Mouse (Mus musculus) embryonic facial prominence, embryonic 14.5 days (tissue): ENCODE data around the gene Gpi1. TPM values are rescaled to one million over a fixed set of nuclear protein-coding genes. Genes with fewer than 3 reads are reported as not detected.
A peak's percentile ranks its signal among the peaks of the same experiment; 100 is the strongest.
"Not testable (repeated sequence)": the region's sequence is repeated elsewhere in the genome, so short reads cannot be mapped to it uniquely, and the experiment has no call there.

ENCODE experiments used
- ATAC-seq: fragments of 200-750 bp; cut with Nextera tagmentation; 2 replicates; pipeline ENCODE4 v1.8.0; 2017; ENCODE audit warnings: low read depth, moderate number of reproducible peaks, moderate TSS enrichment
- DNase-seq: peaks from one replicate; pipeline ENCODE4 v3.0.0-alpha.2; 2015; ENCODE audit warnings: low spot score
- H3K27ac ChIP-seq: fragments of 300-500 bp; sonication (generic); replicated peaks from 2 replicates; pipeline ENCODE4 v1.5.1; 2014; ENCODE audit warnings: low read depth, mild to moderate bottlenecking, low read length, moderate library complexity
- H3K27me3 ChIP-seq: fragments of 300-500 bp; sonication (generic); replicated peaks from 2 replicates; pipeline ENCODE4 v1.6.1; 2014; ENCODE audit warnings: low read length; ENCODE audit not compliant: control insufficient read depth, insufficient read depth
- H3K36me3 ChIP-seq: fragments of 300-500 bp; sonication (generic); 2 replicates; pipeline ENCODE4 v1.6.1; 2014; ENCODE audit warnings: low read length, mixed read lengths; ENCODE audit not compliant: control insufficient read depth, insufficient read depth
- H3K4me1 ChIP-seq: fragments of 300-500 bp; sonication (generic); 2 replicates; pipeline ENCODE4 v1.6.1; 2014; ENCODE audit warnings: antibody characterized with exemption, low read length; ENCODE audit not compliant: control insufficient read depth, insufficient read depth
- H3K4me2 ChIP-seq: fragments of 300-500 bp; sonication (generic); 2 replicates; pipeline ENCODE4 v1.6.1; 2014; ENCODE audit warnings: low read depth, mild to moderate bottlenecking, low read length, moderate library complexity, mixed read lengths
- H3K4me3 ChIP-seq: fragments of 300-500 bp; sonication (generic); 2 replicates; pipeline ENCODE4 v1.5.1; 2014; ENCODE audit warnings: low read depth, mild to moderate bottlenecking, low read length
- H3K9ac ChIP-seq: fragments of 300-500 bp; sonication (generic); 2 replicates; pipeline ENCODE4 v1.6.1; 2014; ENCODE audit warnings: low read depth, mild to moderate bottlenecking, low read length, moderate library complexity, mixed read lengths
- H3K9me3 ChIP-seq: fragments of 300-500 bp; sonication (generic); 2 replicates; pipeline ENCODE4 v1.6.1; 2016; ENCODE audit warnings: low read length; ENCODE audit not compliant: control insufficient read depth
- WGBS: fragments of 180-500 bp; shearing (Covaris S2); extraction: QIAGEN DNeasy Blood & Tissue Kit; methylation state at CpG from one replicate; pipeline ENCODE4 v1.1.7; 2014; 5-methylcytosine and 5-hydroxymethylcytosine counted together
- polyA plus RNA-seq: library from polyadenylated mRNA; unstranded; fragments of >200 nt; fragmentation: Nextera tagmentation; extraction: Ambion mirVana; gene quantifications from 2 replicates; pipeline ENCODE4 v1.2.1, GENCODE M21; 2014

The Gpi1 gene
- polyA plus RNA-seq, 1 experiment from 2014 or later, result 313 TPM

- H3K9me3 ChIP-seq, result no peaks in the 10 kb centered on the region
- 83% methylated on average over 9 of the region's 9 CpGs for WGBS
Measured at GRCm38 (mm10) chr7:34208027-34208745, 21.9 kb downstream of the Gpi1 start.

DNA sequence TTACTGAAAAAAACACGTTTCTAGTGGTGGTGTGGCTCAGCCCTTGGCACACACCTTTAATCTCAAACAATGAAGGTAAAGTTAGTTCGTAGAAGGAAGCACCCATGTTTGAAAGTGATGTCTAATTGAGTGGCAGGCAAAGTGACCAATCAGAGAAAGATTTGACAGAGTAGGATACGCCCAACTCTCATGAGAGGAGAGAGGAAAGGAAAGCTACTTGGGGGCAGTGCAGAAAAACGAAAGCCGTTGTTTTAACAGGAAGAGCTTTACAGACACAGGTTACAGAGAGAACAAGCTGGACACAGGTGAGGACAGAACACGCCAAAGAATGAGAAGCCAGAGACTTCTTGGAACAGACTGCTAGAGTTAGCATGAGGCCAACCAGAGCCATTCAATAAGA lies 23.8 kb downstream of the Gpi1 start:
- Histone ChIP-seq H3K9ac (no peak overlapping the region), H3K4me2 (no peak overlapping the region), H3K4me3 (no peak overlapping the region), H3K27ac (no peak overlapping the region), H3K4me1 (no peaks in the 10 kb centered on the region), H3K9me3 (no peaks in the 10 kb centered on the region), H3K36me3 (peaks cover 97% of the 10 kb centered on the region), H3K27me3 (no peaks in the 10 kb centered on the region)
- WGBS, result 91% methylated on average over 6 of the region's 6 CpGs
- no peak for DNase-seq
- no peak for ATAC-seq

More at GRCm38 (mm10) chr7:34208027-34208745, 21.9 kb downstream of the Gpi1 start:
- no peak overlapping the region for H3K27ac ChIP-seq
- H3K9ac ChIP-seq, result no peak overlapping the region
- no peak for ATAC-seq
- H3K4me1 ChIP-seq, result no peaks in the 10 kb centered on the region
- DNase-seq, result no peak
- H3K27me3 ChIP-seq, result no peaks in the 10 kb centered on the region
- H3K36me3 ChIP-seq, result peaks cover 98% of the 10 kb centered on the region
- H3K4me2 ChIP-seq, result no peak overlapping the region
- H3K4me3 ChIP-seq, result no peak overlapping the region

- H3K27me3 ChIP-seq, H3K4me2 ChIP-seq, H3K4me3 ChIP-seq, H3K27ac ChIP-seq, H3K9me3 ChIP-seq, H3K4me1 ChIP-seq, H3K9ac ChIP-seq, DNase-seq: not testable (repeated sequence)
- ATAC-seq, result peak; percentile 41; the same call in 1 of the 2 replicates
- WGBS, result 89% methylated on average over 10 of the region's 10 CpGs
- H3K36me3 ChIP-seq, result peaks cover 68% of the 10 kb centered on the region
Measured at GRCm38 (mm10) chr7:34202147-34202546, 28.0 kb downstream of the Gpi1 start.

GRCm38 (mm10) chr7:34200829-34201228 lies 29.3 kb downstream of the Gpi1 start:
- Histone ChIP-seq H3K4me2 (no peak overlapping the region), H3K27ac (no peak overlapping the region), H3K9me3 (no peaks in the 10 kb centered on the region), H3K4me3 (no peak overlapping the region), H3K36me3 (peaks cover 55% of the 10 kb centered on the region), H3K27me3 (no peaks in the 10 kb centered on the region), H3K9ac (no peak overlapping the region), H3K4me1 (no peaks in the 10 kb centered on the region)
- no peak for ATAC-seq
- DNase-seq, result no peak
- 92% methylated on average over 2 of the region's 2 CpGs for WGBS

GRCm38 (mm10) chr7:34198346-34198745 lies 31.8 kb downstream of the Gpi1 start:
- Histone ChIP-seq H3K4me3 (no peak overlapping the region), H3K27me3 (no peaks in the 10 kb centered on the region), H3K4me1 (peaks cover 4% of the 10 kb centered on the region), H3K4me2 (no peak overlapping the region), H3K9me3 (no peaks in the 10 kb centered on the region), H3K36me3 (peaks cover 34% of the 10 kb centered on the region), H3K27ac (no peak overlapping the region), H3K9ac (no peak overlapping the region)
- DNase-seq, result peak; percentile 11
- no peak for ATAC-seq
- WGBS, result 46% methylated on average over 3 of the region's 3 CpGs

DNA sequence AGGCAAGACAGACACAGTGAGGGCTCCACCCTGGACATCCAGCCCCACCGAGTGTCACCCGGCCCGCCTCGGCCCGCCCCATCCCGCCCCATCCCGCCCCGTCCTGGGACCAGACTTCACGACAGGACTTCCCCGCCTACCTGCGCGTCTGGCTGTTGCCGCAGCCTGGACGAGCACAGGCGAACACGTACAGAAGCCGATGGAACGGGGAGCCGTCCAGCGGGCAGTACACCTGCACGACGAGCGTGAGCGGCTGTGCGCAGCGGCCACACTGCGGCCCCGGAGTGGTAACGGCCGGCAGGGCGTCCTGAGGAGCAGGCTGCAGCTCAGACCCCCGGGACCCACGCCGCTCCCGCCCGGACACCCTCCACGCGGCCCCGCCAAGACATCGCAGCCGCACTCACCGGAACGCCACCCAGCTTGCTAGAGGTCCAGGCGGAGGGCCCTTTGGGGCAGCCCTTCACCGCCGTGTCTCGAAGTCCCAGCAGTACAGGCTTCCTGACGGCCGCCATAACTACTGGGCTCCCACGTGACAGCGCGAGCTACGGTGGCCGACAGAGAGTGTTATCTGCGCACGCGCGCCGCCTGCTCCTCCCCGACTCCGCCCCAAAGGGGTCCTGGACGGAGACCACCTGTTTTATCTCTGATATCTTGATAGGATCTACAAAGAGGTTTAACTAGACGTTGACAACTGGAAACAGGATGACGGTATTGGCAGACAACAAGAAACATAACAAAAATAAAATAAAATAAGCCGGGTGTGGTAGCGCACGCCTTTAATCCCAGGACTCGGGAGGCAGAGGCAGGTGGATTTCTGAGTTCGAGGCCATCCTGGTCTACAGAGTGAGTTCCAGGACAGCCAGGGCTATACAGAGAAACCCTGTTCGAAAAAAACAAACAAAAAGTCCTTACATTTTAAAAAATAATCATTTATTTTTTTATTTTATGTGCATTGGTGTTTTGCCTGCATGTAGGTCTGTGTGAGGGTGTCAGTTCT lies 33.7 kb downstream of the Gpi1 start, which contains the start of gene Pdcd2l:
TSS of gene Pdcd2l (minus strand) at position 530 of the 997 bp plus-strand sequence.
- peaks cover 4% of the 10 kb centered on the region for H3K4me1 ChIP-seq
- H3K27ac ChIP-seq, result peak within 1 kb of the TSS; percentile 17; the same call in 1 of the 2 replicates
- WGBS, result 6% methylated on average over 34 of the region's 70 CpGs
- peaks cover 33% of the 10 kb centered on the region for H3K36me3 ChIP-seq
- no peaks in the 10 kb centered on the region for H3K27me3 ChIP-seq
- H3K9me3 ChIP-seq, result no peaks in the 10 kb centered on the region
- DNase-seq, result peak; percentile 93
- H3K9ac ChIP-seq, result peak within 1 kb of the TSS; percentile 92
- ATAC-seq, result peak; percentile 93
- H3K4me2 ChIP-seq, result peak within 1 kb of the TSS; percentile 62
- H3K4me3 ChIP-seq, result peak within 1 kb of the TSS; percentile 97

- H3K9ac ChIP-seq, result peak overlapping the region; percentile 92
- peak overlapping the region; percentile 62 for H3K4me2 ChIP-seq
- no peak overlapping the region for H3K27ac ChIP-seq
- 34% methylated on average over 3 of the region's 3 CpGs for WGBS
- ATAC-seq (no peak), DNase-seq (peak; percentile 8)
- H3K27me3 ChIP-seq, result no peaks in the 10 kb centered on the region
- peaks cover 25% of the 10 kb centered on the region for H3K36me3 ChIP-seq
- H3K9me3 ChIP-seq, result no peaks in the 10 kb centered on the region
- peak overlapping the region; percentile 97 for H3K4me3 ChIP-seq
- peaks cover 4% of the 10 kb centered on the region for H3K4me1 ChIP-seq
Measured at GRCm38 (mm10) chr7:34195632-34196031, 34.5 kb downstream of the Gpi1 start.

GRCm38 (mm10) chr7:34192825-34193224 lies 37.3 kb downstream of the Gpi1 start:
- Histone ChIP-seq H3K36me3 (peaks cover 41% of the 10 kb centered on the region), H3K4me1 (peaks cover 4% of the 10 kb centered on the region), H3K9ac (no peak overlapping the region), H3K27me3 (no peaks in the 10 kb centered on the region), H3K4me2 (no peak overlapping the region), H3K9me3 (no peaks in the 10 kb centered on the region), H3K4me3 (no peak overlapping the region), H3K27ac (no peak overlapping the region)
- DNase-seq, result no peak
- 95% methylated on average over 6 of the region's 6 CpGs for WGBS
- ATAC-seq, result no peak
